Mouse (Mus musculus) liver, embryonic 14.5 days (tissue): ENCODE results near the gene Rxylt1.

Experiments
- CTCF ChIP-seq: IDR thresholded peaks from 2 replicates; pipeline ENCODE4 v1.5.1; 2016; ENCODE audit warnings: antibody characterized with exemption, low read depth, control low read depth
- EP300 ChIP-seq: IDR thresholded peaks from 2 replicates; pipeline ENCODE4 v1.6.1; 2016; ENCODE audit warnings: antibody characterized with exemption, low read depth

GRCm38 (mm10) chr10:122029738-122030137 lies 67.4 kb downstream of the Rxylt1 start:
- no peak for TF ChIP-seq CTCF
- TF ChIP-seq EP300, result no peak
